Mouse (Mus musculus): ENCODE results near the gene Ifrd2.
A peak's percentile ranks its signal among the peaks of the same experiment; 100 is the strongest.

The Ifrd2 gene

GRCm38 (mm10) chr9:107575579-107576356, 11.7 kb upstream of the Ifrd2 start:
- no peak for DNase-seq (ENCODE audit: low read depth)

- DNase-seq (ENCODE audit: low read depth), result peak; percentile 81
These were observed 10.9 kb upstream of the Ifrd2 start, which contains the start of gene Hyal1 for GRCm38 (mm10) chr9:107576357-107577107. Gene Hyal1, plus strand, starts transcription at chr9:107576927.

GRCm38 (mm10) chr9:107577871-107578270, 9.6 kb upstream of the Ifrd2 start:
- DNase-seq (ENCODE audit: low read depth), result no peak

GRCm38 (mm10) chr9:107578587-107578986, 8.9 kb upstream of the Ifrd2 start, which contains the start of gene Naa80:
Gene Naa80, plus strand, starts transcription at chr9:107578887.
- no peak for DNase-seq (ENCODE audit: low read depth)

- DNase-seq (ENCODE audit: low read depth), result no peak
These were observed 8.2 kb upstream of the Ifrd2 start for GRCm38 (mm10) chr9:107579023-107579900.

GRCm38 (mm10) chr9:107580501-107581317, 6.7 kb upstream of the Ifrd2 start, which contains the start of gene Hyal3:
Gene Hyal3, plus strand, starts transcription at chr9:107580818.
- peak; percentile 88 for DNase-seq (ENCODE audit: low read depth)

GRCm38 (mm10) chr9:107581584-107581983, 5.9 kb upstream of the Ifrd2 start:
- DNase-seq (ENCODE audit: low read depth), result no peak

- no peak for DNase-seq (ENCODE audit: low read depth)
These were observed 4.9 kb upstream of the Ifrd2 start for GRCm38 (mm10) chr9:107582509-107583062.

GRCm38 (mm10) chr9:107583174-107583573, 4.3 kb upstream of the Ifrd2 start:
- DNase-seq (ENCODE audit: low read depth), result no peak

- no peak for DNase-seq (ENCODE audit: low read depth)
These were observed 938 bp upstream of the Ifrd2 start for GRCm38 (mm10) chr9:107586504-107586903.

- DNase-seq (ENCODE audit: low read depth), result peak; percentile 70
These were observed 594 bp downstream of the Ifrd2 start for GRCm38 (mm10) chr9:107587833-107588639.

GRCm38 (mm10) chr9:107590058-107590772, 2.8 kb downstream of the Ifrd2 start:
- DNase-seq (ENCODE audit: low read depth), result peak; percentile 73

GRCm38 (mm10) chr9:107590773-107591060, 3.3 kb downstream of the Ifrd2 start:
- no peak for DNase-seq (ENCODE audit: low read depth)

- no peak for DNase-seq (ENCODE audit: low read depth)
These were observed 5.9 kb downstream of the Ifrd2 start for GRCm38 (mm10) chr9:107593101-107593976.

GRCm38 (mm10) chr9:107594281-107595062, 7.0 kb downstream of the Ifrd2 start:
- DNase-seq (ENCODE audit: low read depth), result no peak

- DNase-seq (ENCODE audit: low read depth), result no peak
These were observed 9.5 kb downstream of the Ifrd2 start for GRCm38 (mm10) chr9:107596619-107597569.

- no peak for DNase-seq (ENCODE audit: low read depth)
These were observed 10.9 kb downstream of the Ifrd2 start for GRCm38 (mm10) chr9:107598385-107598784.

Measured in c-Kit-positive CD71-positive TER-119-negative erythroid progenitor cells, embryonic 14.5 days (primary cell).